Mouse (Mus musculus): ENCODE data around the gene Fam129b. TPM values are rescaled to one million over a fixed set of nuclear protein-coding genes. Genes with fewer than 3 reads are reported as not detected.

The Fam129b gene
- total RNA-seq, 2 experiments from 2014 or later, result 3.5 to 6.8 TPM

GRCm38 (mm10) chr2:32888029-32888428 lies 12.1 kb downstream of the Fam129b start:
- no peak for ATAC-seq (replicated peaks; ENCODE audit: poor library complexity)

GRCm38 (mm10) chr2:32888551-32888950 lies 12.6 kb downstream of the Fam129b start:
- ATAC-seq (replicated peaks; ENCODE audit: poor library complexity), result no peak

GRCm38 (mm10) chr2:32890280-32890679 lies 14.4 kb downstream of the Fam129b start:
- peak; percentile 38; the same call in 1 of the 2 replicates for ATAC-seq (replicated peaks; ENCODE audit: poor library complexity)

- ATAC-seq (replicated peaks; ENCODE audit: poor library complexity), result no peak
Observed at GRCm38 (mm10) chr2:32891278-32891677, 15.4 kb downstream of the Fam129b start.

GRCm38 (mm10) chr2:32892490-32892889 lies 16.6 kb downstream of the Fam129b start:
- peak; percentile 12; the same call in 1 of the 2 replicates for ATAC-seq (replicated peaks; ENCODE audit: poor library complexity)

- peak; percentile 74 for ATAC-seq (replicated peaks; ENCODE audit: poor library complexity)
Observed at GRCm38 (mm10) chr2:32894097-32894496, 18.2 kb downstream of the Fam129b start.

- no peak for ATAC-seq (replicated peaks; ENCODE audit: poor library complexity)
Observed at GRCm38 (mm10) chr2:32895606-32896106, 19.7 kb downstream of the Fam129b start.

GRCm38 (mm10) chr2:32896507-32897147 lies 20.7 kb downstream of the Fam129b start:
- no peak for ATAC-seq (replicated peaks; ENCODE audit: poor library complexity)

- no peak for ATAC-seq (replicated peaks; ENCODE audit: poor library complexity)
Observed at GRCm38 (mm10) chr2:32898983-32899382, 23.1 kb downstream of the Fam129b start.

- ATAC-seq (replicated peaks; ENCODE audit: poor library complexity), result no peak
Observed at GRCm38 (mm10) chr2:32902126-32902525, 26.2 kb downstream of the Fam129b start.

GRCm38 (mm10) chr2:32903470-32903869 lies 27.6 kb downstream of the Fam129b start:
- peak; percentile 63 for ATAC-seq (replicated peaks; ENCODE audit: poor library complexity)

- peak; percentile 47 for ATAC-seq (replicated peaks; ENCODE audit: poor library complexity)
Observed at GRCm38 (mm10) chr2:32904637-32905036, 28.7 kb downstream of the Fam129b start.

- ATAC-seq (replicated peaks; ENCODE audit: poor library complexity), result no peak
Observed at GRCm38 (mm10) chr2:32905297-32905696, 29.4 kb downstream of the Fam129b start.

GRCm38 (mm10) chr2:32907442-32907841 lies 31.5 kb downstream of the Fam129b start:
- ATAC-seq (replicated peaks; ENCODE audit: poor library complexity), result no peak

- no peak for ATAC-seq (replicated peaks; ENCODE audit: poor library complexity)
Observed at GRCm38 (mm10) chr2:32908272-32908671, 32.4 kb downstream of the Fam129b start.

- ATAC-seq (replicated peaks; ENCODE audit: poor library complexity), result no peak
Observed at GRCm38 (mm10) chr2:32908796-32909195, 32.9 kb downstream of the Fam129b start.

GRCm38 (mm10) chr2:32911639-32912182 lies 35.8 kb downstream of the Fam129b start:
- no peak for ATAC-seq (replicated peaks; ENCODE audit: poor library complexity)

- ATAC-seq (replicated peaks; ENCODE audit: poor library complexity), result peak; percentile 99
Observed at GRCm38 (mm10) chr2:32912210-32912804, 36.4 kb downstream of the Fam129b start.

GRCm38 (mm10) chr2:32914362-32914761 lies 38.4 kb downstream of the Fam129b start:
- no peak for ATAC-seq (replicated peaks; ENCODE audit: poor library complexity)

GRCm38 (mm10) chr2:32914896-32915295 lies 39.0 kb downstream of the Fam129b start:
- no peak for ATAC-seq (replicated peaks; ENCODE audit: poor library complexity)

- ATAC-seq (replicated peaks; ENCODE audit: poor library complexity), result peak; percentile 98
Observed at GRCm38 (mm10) chr2:32917526-32917925, 41.6 kb downstream of the Fam129b start.

- no peak for ATAC-seq (replicated peaks; ENCODE audit: poor library complexity)
Observed at GRCm38 (mm10) chr2:32918391-32918790, 42.5 kb downstream of the Fam129b start.
